Mouse (Mus musculus) megakaryocyte, adult 5-6 weeks (primary cell): ENCODE data around the gene Cdk5rap2. TPM values are rescaled to one million over a fixed set of nuclear protein-coding genes. Genes with fewer than 3 reads are reported as not detected.

Source experiments
- ATAC-seq: 2 replicates; pipeline ENCODE4 v1.8.0; 2016; ENCODE audit warnings: mild to moderate bottlenecking, inconsistent platforms; ENCODE audit not compliant: poor library complexity, severe bottlenecking
- total RNA-seq, 2 experiments: library from RNA; stranded (forward) in 1 of 2; stranded (reverse) in 1 of 2; fragments of 153-499, 151-499 nt in 1 of 2; fragments of 221-1000, 200-1000 nt in 1 of 2; gene quantifications; 2 replicates each; pipeline versions ENCODE4 v1.2.3 to v1.2.4; 2015 to 2017

Cdk5rap2 gene
- total RNA-seq, 2 experiments from 2014 or later = 11.4 to 26.3 TPM

- ATAC-seq = peak; percentile 88
Measured at GRCm38 (mm10) chr4:70265248-70265647, 145.0 kb downstream of the Cdk5rap2 start.

GRCm38 (mm10) chr4:70262850-70263249, 147.4 kb downstream of the Cdk5rap2 start:
- ATAC-seq = no peak

- ATAC-seq = no peak
Measured at GRCm38 (mm10) chr4:70261315-70261714, 148.9 kb downstream of the Cdk5rap2 start.

- no peak for ATAC-seq
Measured at GRCm38 (mm10) chr4:70260419-70260807, 149.8 kb downstream of the Cdk5rap2 start.

GRCm38 (mm10) chr4:70259726-70260418, 150.4 kb downstream of the Cdk5rap2 start:
- ATAC-seq = no peak

GRCm38 (mm10) chr4:70258826-70259225, 151.4 kb downstream of the Cdk5rap2 start:
- ATAC-seq = no peak

- no peak for ATAC-seq
Measured at GRCm38 (mm10) chr4:70258205-70258604, 152.0 kb downstream of the Cdk5rap2 start.

- no peak for ATAC-seq
Measured at GRCm38 (mm10) chr4:70251782-70252181, 158.5 kb downstream of the Cdk5rap2 start.

GRCm38 (mm10) chr4:70245706-70246105, 164.5 kb downstream of the Cdk5rap2 start:
- ATAC-seq = no peak

- no peak for ATAC-seq
Measured at GRCm38 (mm10) chr4:70243561-70244120, 166.6 kb downstream of the Cdk5rap2 start.

- no peak for ATAC-seq
Measured at GRCm38 (mm10) chr4:70239731-70240130, 170.5 kb downstream of the Cdk5rap2 start.

- no peak for ATAC-seq
Measured at GRCm38 (mm10) chr4:70238862-70239261, 171.4 kb downstream of the Cdk5rap2 start.

GRCm38 (mm10) chr4:70232383-70232782, 177.9 kb downstream of the Cdk5rap2 start:
- ATAC-seq = no peak

GRCm38 (mm10) chr4:70229874-70230273, 180.4 kb downstream of the Cdk5rap2 start:
- ATAC-seq = no peak

GRCm38 (mm10) chr4:70228350-70228749, 181.9 kb downstream of the Cdk5rap2 start:
- no peak for ATAC-seq

- no peak for ATAC-seq
Measured at GRCm38 (mm10) chr4:70227667-70228066, 182.6 kb downstream of the Cdk5rap2 start.

GRCm38 (mm10) chr4:70224503-70224902, 185.7 kb downstream of the Cdk5rap2 start:
- ATAC-seq = no peak

GRCm38 (mm10) chr4:70221878-70222277, 188.4 kb downstream of the Cdk5rap2 start:
- ATAC-seq = no peak

- no peak for ATAC-seq
Measured at GRCm38 (mm10) chr4:70221370-70221769, 188.9 kb downstream of the Cdk5rap2 start.

GRCm38 (mm10) chr4:70220277-70221180, 189.7 kb downstream of the Cdk5rap2 start:
- no peak for ATAC-seq

- ATAC-seq = no peak
Measured at GRCm38 (mm10) chr4:70219776-70220175, 190.5 kb downstream of the Cdk5rap2 start.

GRCm38 (mm10) chr4:70185971-70186370, 224.3 kb downstream of the Cdk5rap2 start:
- ATAC-seq = no peak
